ENCODE assay signal across 13 mouse cellular contexts in the genomic region with DNA sequence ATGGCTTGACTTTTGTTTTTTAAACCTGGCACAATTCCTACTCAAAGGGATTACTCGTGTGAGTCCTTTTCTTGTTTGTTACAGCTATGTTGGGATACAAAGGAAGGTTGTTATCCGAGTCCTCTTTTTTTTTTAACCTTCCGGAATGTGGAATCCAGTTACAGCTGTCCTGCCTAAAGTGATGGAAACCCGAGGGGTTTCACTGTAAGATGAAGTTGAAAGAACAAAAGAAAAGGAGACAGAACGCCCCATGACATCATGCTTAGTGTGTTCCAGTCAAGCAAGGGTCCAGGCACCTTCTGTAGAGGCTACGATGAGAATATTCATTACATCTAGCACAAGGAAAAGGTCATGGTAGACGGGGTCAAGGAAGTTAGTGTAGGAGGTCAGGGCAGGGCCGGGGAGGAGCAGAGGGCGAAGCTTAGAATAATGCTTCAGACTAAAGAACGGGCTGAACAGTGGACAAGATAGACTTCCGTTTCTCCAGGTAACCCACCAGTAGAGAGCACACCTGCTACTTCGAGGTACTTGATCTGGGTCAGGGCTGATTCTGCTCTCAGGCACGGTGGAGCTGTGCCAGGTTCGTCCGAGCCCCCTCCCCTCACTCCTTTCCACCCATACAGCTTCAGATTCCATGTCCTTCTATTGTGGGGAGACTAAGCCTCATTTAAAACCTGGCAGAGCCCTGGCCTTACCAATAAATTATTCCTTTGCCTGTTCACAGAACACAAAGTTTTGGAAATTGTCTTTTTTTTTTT. TPM values are rescaled to one million over a fixed set of nuclear protein-coding genes. Genes with fewer than 3 reads are reported as not detected.
DNase-seq lines count a peak whose midpoint lies in the region; ATAC-seq and TF ChIP-seq lines count a peak whose summit lies in the region.
"Had no signal": no experiment of that assay in that cellular context is flagged by ENCODE, and none has a peak within 500 bp of the region (broad histone marks: within the 10 kb centered on the region; RNA-seq: fewer than 3 reads in every experiment).

No protein-coding gene starts in this region.

- H3K9me3 ChIP-seq in E14TG2a.4 (ENCODE audit: low read length), result no peaks in the 10 kb centered on the region
- no peaks in the 10 kb centered on the region for H3K9me3 ChIP-seq in forebrain, embryonic 15.5 days
- H3K9me3 ChIP-seq: heart, embryonic 15.5 days had no signal

- H3K27me3 ChIP-seq in E14TG2a.4 (ENCODE audit: insufficient read depth, low read length), result peaks cover 9% of the 10 kb centered on the region; the same call in 1 of the 2 replicates
- no peaks in the 10 kb centered on the region for H3K27me3 ChIP-seq in forebrain, embryonic 15.5 days
- H3K27me3 ChIP-seq: heart, embryonic 15.5 days had no signal

- H3K4me3 ChIP-seq in E14TG2a.4 (replicated peaks; ENCODE audit: low read length), result peak overlapping the region; percentile 41; the same call in 1 of the 2 replicates
- no peak overlapping the region for H3K4me3 ChIP-seq in forebrain, embryonic 15.5 days
- H3K4me3 ChIP-seq: heart, embryonic 15.5 days; myocyte had no signal

- H3K9ac ChIP-seq in forebrain, embryonic 15.5 days (replicated peaks), result no peak overlapping the region
- H3K9ac ChIP-seq: heart, embryonic 15.5 days had no signal

- H3K27ac ChIP-seq in forebrain, embryonic 15.5 days (replicated peaks), result peak overlapping the region; percentile 14; the same call in 1 of the 2 replicates
- H3K27ac ChIP-seq: heart, embryonic 15.5 days had no signal

- no peaks in the 10 kb centered on the region for H3K36me3 ChIP-seq in E14TG2a.4 (ENCODE audit: insufficient read depth, low read length)
- no peaks in the 10 kb centered on the region for H3K36me3 ChIP-seq in forebrain, embryonic 15.5 days
- H3K36me3 ChIP-seq: heart, embryonic 15.5 days had no signal

- ATAC-seq in forebrain, embryonic 15.5 days (replicated peaks), result peak; percentile 51

- no peak for TF ChIP-seq CTCF in E14TG2a.4 (conservative IDR thresholded peaks at IDR 0.05; ENCODE audit: low read length)

- peak overlapping the region; percentile 22 for H3K4me2 ChIP-seq in forebrain, embryonic 15.5 days (replicated peaks)
- H3K4me2 ChIP-seq: heart, embryonic 15.5 days had no signal

- peaks cover 30% of the 10 kb centered on the region for H3K4me1 ChIP-seq in E14TG2a.4 (replicated peaks; ENCODE audit: low read depth, low read length)
- peaks cover 11% of the 10 kb centered on the region for H3K4me1 ChIP-seq in forebrain, embryonic 15.5 days

- peak; percentile 18 to 19 for DNase-seq in cerebellum, postnatal 14 days
- no peak for DNase-seq in cerebellum, adult 11 months
- peak; percentile 57 for DNase-seq in embryo, embryonic 10 days (ENCODE audit: low spot score)
- DNase-seq in urinary bladder, postnatal 10 days (ENCODE audit: low spot score), result no peak
- no peak for DNase-seq in spleen, postnatal 10 days (ENCODE audit: low spot score in 2 of 2)
- no peak for DNase-seq in layer of hippocampus, postnatal 14 days (ENCODE audit: low spot score in 2 of 2)
- DNase-seq: kidney, adult 9 months; layer of hippocampus, postnatal 36 days; lung, postnatal 10 days had no signal

- WGBS in forebrain, embryonic 15.5 days, result 26% methylated on average over 15 of the region's 15 CpGs

RNA-seq across cellular contexts. Expression of a gene that starts 37.7 kb away (rescaled TPM):
- polyA plus RNA-seq in forebrain, embryonic 15.5 days (2015; fragmentation: Nextera tagmentation; extraction: Ambion mirVana), result 12.8 and 13.2 TPM in 2 replicates
- 10 to 100 TPM; 15.0 to 15.7 TPM for total RNA-seq in layer of hippocampus, postnatal 14 days (2021)

Comparison
In these comparisons a context has a peak if more than half of its experiments do, and no peak if none do; other contexts are left out.
1. DNase-seq: peak in cerebellum, postnatal 14 days (2 of 2) and embryo, embryonic 10 days (single experiment); none in cerebellum, adult 11 months (single experiment), urinary bladder, postnatal 10 days (single experiment), spleen, postnatal 10 days (0 of 2) and layer of hippocampus, postnatal 14 days (0 of 2).